Mouse (Mus musculus) liver, embryonic 16.5 days (tissue): ENCODE data around the gene Stk40. TPM values are rescaled to one million over a fixed set of nuclear protein-coding genes. Genes with fewer than 3 reads are reported as not detected.

ENCODE experiments used
- ATAC-seq: fragments of 200-750 bp; cut with Nextera tagmentation; 2 replicates; pipeline ENCODE4 v1.8.0; 2017; ENCODE audit warnings: low read depth, mild to moderate bottlenecking, moderate number of reproducible peaks, moderate library complexity
- H3K27ac ChIP-seq: fragments of 300-500 bp; sonication (generic); 2 replicates; pipeline ENCODE4 v1.5.1; 2014; ENCODE audit warnings: mild to moderate bottlenecking, low read length
- H3K27me3 ChIP-seq: fragments of 300-500 bp; sonication (generic); 2 replicates; pipeline ENCODE4 v1.6.1; 2014; ENCODE audit warnings: low read depth, low read length, mixed read lengths; ENCODE audit not compliant: control insufficient read depth, insufficient read depth
- H3K36me3 ChIP-seq: fragments of 300-500 bp; sonication (generic); 2 replicates; pipeline ENCODE4 v1.6.1; 2014; ENCODE audit warnings: mild to moderate bottlenecking; ENCODE audit not compliant: control insufficient read depth, insufficient read depth
- H3K4me1 ChIP-seq: fragments of 300-500 bp; sonication (generic); 2 replicates; pipeline ENCODE4 v1.6.1; 2014; ENCODE audit warnings: low read depth, low read length, mixed read lengths; ENCODE audit not compliant: control insufficient read depth
- H3K4me2 ChIP-seq: fragments of 300-500 bp; sonication (generic); 2 replicates; pipeline ENCODE4 v1.6.1; 2014; ENCODE audit warnings: low read depth, low read length, mixed read lengths
- H3K4me3 ChIP-seq: fragments of 300-500 bp; sonication (generic); 2 replicates; pipeline ENCODE4 v1.5.1; 2014; ENCODE audit warnings: low read depth, mild to moderate bottlenecking, low read length
- H3K9ac ChIP-seq: fragments of 300-500 bp; sonication (generic); 2 replicates; pipeline ENCODE4 v1.6.1; 2014; ENCODE audit warnings: low read depth, low read length
- H3K9me3 ChIP-seq: fragments of 300-500 bp; sonication (generic); replicated peaks from 2 replicates; pipeline ENCODE4 v1.6.1; 2016; ENCODE audit warnings: low read length; ENCODE audit not compliant: control insufficient read depth
- WGBS: fragments of 180-500 bp; shearing (Covaris S2); extraction: QIAGEN DNeasy Blood & Tissue Kit; methylation state at CpG from one replicate; pipeline ENCODE4 v1.1.7; 2014; ENCODE audit not compliant: insufficient replicate concordance; 5-methylcytosine and 5-hydroxymethylcytosine counted together
- polyA plus RNA-seq: library from polyadenylated mRNA; unstranded; fragments of >200 nt; fragmentation: Nextera tagmentation; extraction: Ambion mirVana; gene quantifications from 2 replicates; pipeline ENCODE4 v1.2.1, GENCODE M21; 2015

Gene Stk40
- polyA plus RNA-seq, 1 experiment from 2014 or later: 12.9 TPM

DNA sequence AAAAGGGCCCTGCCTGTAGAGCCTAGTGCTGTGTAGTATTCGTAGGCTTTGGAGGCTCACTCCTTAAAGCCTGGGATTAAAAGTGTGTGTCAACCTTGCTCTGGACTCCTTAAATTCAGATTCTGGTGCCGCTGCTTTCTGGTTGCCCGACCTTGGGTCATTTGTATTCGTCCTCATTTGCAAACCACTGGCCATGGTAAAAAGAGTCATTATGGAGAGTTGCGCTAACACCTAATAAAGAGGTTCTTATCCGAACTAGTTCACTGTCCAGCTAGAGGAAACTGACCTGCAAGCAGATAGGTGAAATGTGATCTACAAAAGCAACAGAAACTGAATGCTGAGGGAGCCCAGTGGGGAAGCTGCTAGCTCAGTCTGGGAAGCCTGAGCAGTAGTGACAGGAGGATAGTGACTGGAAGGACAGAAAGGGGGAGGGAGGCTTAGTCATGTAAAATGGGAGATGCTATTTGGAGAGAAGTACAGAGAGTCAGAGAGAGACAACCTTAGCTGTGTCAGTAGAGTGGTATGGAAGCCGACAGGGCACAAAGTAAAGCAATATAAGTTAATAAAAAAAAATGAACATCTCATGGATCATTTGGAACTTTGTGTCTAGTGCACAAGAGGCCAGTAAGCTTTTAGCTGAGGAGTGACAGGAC is 1.5 kb downstream of the Stk40 start:
- peak overlapping the region; percentile 99 for H3K4me2 ChIP-seq
- H3K27me3 ChIP-seq: no peaks in the 10 kb centered on the region
- H3K4me3 ChIP-seq: peak overlapping the region; percentile 94
- WGBS: 65% methylated on average over 7 of the region's 7 CpGs
- no peak overlapping the region; the same call in 1 of the 2 replicates for H3K27ac ChIP-seq
- ATAC-seq: no peak
- peaks cover 66% of the 10 kb centered on the region for H3K4me1 ChIP-seq
- no peaks in the 10 kb centered on the region for H3K36me3 ChIP-seq
- H3K9me3 ChIP-seq: no peaks in the 10 kb centered on the region
- no peak overlapping the region for H3K9ac ChIP-seq

- WGBS: 53% methylated on average over 8 of the region's 8 CpGs
- peak overlapping the region; percentile 12; the same call in 1 of the 2 replicates for H3K27ac ChIP-seq
- no peak for ATAC-seq
- peaks cover 54% of the 10 kb centered on the region for H3K4me1 ChIP-seq
- H3K27me3 ChIP-seq: no peaks in the 10 kb centered on the region
- H3K9me3 ChIP-seq: no peaks in the 10 kb centered on the region
- no peak overlapping the region for H3K4me2 ChIP-seq
- no peak overlapping the region for H3K9ac ChIP-seq
- H3K36me3 ChIP-seq: no peaks in the 10 kb centered on the region
- H3K4me3 ChIP-seq: no peak overlapping the region
These were observed 4.4 kb downstream of the Stk40 start for GRCm38 (mm10) chr4:126108061-126108740.

DNA sequence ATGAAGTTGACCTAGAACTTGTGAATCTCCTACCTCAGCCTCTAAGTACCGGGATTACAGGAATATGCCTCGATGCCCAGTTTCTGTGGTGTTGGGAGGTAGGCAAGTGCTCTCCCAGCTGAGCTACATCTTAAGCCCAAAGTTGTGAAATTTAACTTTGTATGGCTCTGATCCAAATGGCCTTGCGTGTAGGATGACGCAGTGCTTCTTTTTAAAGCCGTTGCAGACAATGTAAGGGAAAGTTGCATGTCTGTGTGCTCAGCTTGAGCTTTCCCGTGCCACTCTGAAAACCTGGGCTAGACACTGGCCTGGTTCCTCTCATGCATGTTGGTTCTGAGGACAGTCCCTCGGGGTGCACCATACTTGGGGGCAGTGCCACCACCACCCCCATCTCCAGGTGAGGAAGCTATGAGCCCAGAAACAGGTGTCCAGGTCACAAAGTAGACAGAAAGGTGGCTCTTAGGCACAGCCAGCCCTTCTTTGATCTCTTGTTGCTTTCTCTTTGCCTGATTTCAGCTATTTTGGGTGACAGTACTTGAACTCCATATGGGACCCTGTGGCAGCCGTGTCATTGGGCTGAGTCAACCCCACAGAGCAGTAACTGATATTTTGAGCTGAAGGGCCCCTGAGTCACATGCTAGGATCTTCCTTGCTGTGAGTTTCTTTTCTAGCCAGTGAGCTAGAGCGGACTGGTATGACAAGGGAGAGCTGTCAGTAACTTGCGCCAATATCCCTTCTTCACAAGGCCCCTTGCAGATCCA is 6.0 kb downstream of the Stk40 start:
- no peaks in the 10 kb centered on the region for H3K27me3 ChIP-seq
- 60% methylated on average over 10 of the region's 10 CpGs for WGBS
- no peak overlapping the region for H3K9ac ChIP-seq
- H3K36me3 ChIP-seq: no peaks in the 10 kb centered on the region
- H3K27ac ChIP-seq: peak overlapping the region; percentile 16; the same call in 1 of the 2 replicates
- no peak overlapping the region for H3K4me2 ChIP-seq
- peaks cover 48% of the 10 kb centered on the region for H3K4me1 ChIP-seq
- H3K4me3 ChIP-seq: no peak overlapping the region
- no peaks in the 10 kb centered on the region for H3K9me3 ChIP-seq
- no peak for ATAC-seq

DNA sequence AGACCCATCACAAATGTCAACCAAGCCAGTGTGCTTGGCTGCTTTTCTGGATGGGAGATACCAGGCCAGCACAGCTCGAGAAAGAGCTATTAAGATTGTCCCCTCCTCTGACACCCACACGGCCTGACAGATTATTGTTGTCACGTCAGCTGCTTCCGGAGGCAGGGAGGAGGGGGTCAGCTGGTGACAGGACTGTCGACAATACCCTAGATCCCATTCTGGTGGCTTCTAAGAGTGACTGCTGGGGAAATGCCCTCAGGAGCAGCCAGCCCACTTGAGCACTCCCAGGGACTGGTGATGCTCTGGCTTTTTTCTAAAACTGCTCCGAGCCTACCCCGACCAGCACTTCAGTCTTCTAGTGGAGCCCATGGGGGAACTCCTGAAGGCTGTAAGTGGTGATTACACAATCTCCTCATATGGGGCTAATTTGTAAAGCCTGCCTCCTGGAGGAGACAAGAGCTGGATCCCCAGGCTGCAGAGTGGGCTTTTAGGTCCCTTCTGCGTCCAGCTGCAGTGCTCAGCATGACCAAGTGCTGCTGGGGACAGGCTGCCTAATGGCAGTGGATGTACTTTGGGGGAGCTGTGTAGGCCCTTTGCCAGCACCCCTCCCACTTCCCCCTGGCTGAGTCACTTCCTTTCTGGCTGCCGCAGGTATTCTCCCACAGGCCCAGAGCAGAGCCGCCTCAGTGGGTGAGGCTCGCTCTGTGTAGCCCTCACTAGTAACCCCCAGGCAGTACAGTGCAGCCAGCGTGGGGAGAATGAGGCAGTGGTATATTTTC is 6.8 kb downstream of the Stk40 start:
- no peak overlapping the region for H3K4me3 ChIP-seq
- H3K9ac ChIP-seq: peak overlapping the region; percentile 34
- peak overlapping the region; percentile 76 for H3K27ac ChIP-seq
- 13% methylated on average over 12 of the region's 12 CpGs for WGBS
- no peaks in the 10 kb centered on the region for H3K27me3 ChIP-seq
- peaks cover 46% of the 10 kb centered on the region for H3K4me1 ChIP-seq
- peak; percentile 64 for ATAC-seq
- H3K36me3 ChIP-seq: no peaks in the 10 kb centered on the region
- peak overlapping the region; percentile 30 for H3K4me2 ChIP-seq
- H3K9me3 ChIP-seq: no peaks in the 10 kb centered on the region

GRCm38 (mm10) chr4:126111153-126111549 is 7.4 kb downstream of the Stk40 start:
- Histone ChIP-seq H3K36me3 (no peaks in the 10 kb centered on the region), H3K4me3 (no peak overlapping the region), H3K27me3 (no peaks in the 10 kb centered on the region), H3K27ac (peak overlapping the region; percentile 76), H3K9ac (peak overlapping the region; percentile 34), H3K4me2 (peak overlapping the region; percentile 18; the same call in 1 of the 2 replicates), H3K4me1 (peaks cover 46% of the 10 kb centered on the region), H3K9me3 (no peaks in the 10 kb centered on the region)
- ATAC-seq: no peak
- 21% methylated on average over 7 of the region's 7 CpGs for WGBS

- Histone ChIP-seq H3K4me3 (no peak overlapping the region), H3K27me3 (no peaks in the 10 kb centered on the region), H3K36me3 (no peaks in the 10 kb centered on the region), H3K4me2 (no peak overlapping the region), H3K27ac (no peak overlapping the region), H3K4me1 (peaks cover 37% of the 10 kb centered on the region), H3K9me3 (no peaks in the 10 kb centered on the region), H3K9ac (no peak overlapping the region)
- WGBS: 66% methylated on average over 4 of the region's 4 CpGs
- ATAC-seq: peak; percentile 19; the same call in 1 of the 2 replicates
These were observed 9.5 kb downstream of the Stk40 start for GRCm38 (mm10) chr4:126113243-126113642.

GRCm38 (mm10) chr4:126113943-126114342 is 10.2 kb downstream of the Stk40 start:
- Histone ChIP-seq H3K27me3 (no peaks in the 10 kb centered on the region), H3K36me3 (no peaks in the 10 kb centered on the region), H3K27ac (no peak overlapping the region), H3K4me3 (no peak overlapping the region), H3K9ac (no peak overlapping the region), H3K9me3 (no peaks in the 10 kb centered on the region), H3K4me2 (no peak overlapping the region), H3K4me1 (peaks cover 30% of the 10 kb centered on the region)
- WGBS: 9% methylated on average over 6 of the region's 6 CpGs
- ATAC-seq: peak; percentile 25; the same call in 1 of the 2 replicates

- Histone ChIP-seq H3K36me3 (no peaks in the 10 kb centered on the region), H3K9ac (no peak overlapping the region), H3K4me1 (peaks cover 20% of the 10 kb centered on the region), H3K4me3 (no peak overlapping the region), H3K27ac (no peak overlapping the region), H3K4me2 (no peak overlapping the region), H3K9me3 (no peaks in the 10 kb centered on the region), H3K27me3 (no peaks in the 10 kb centered on the region)
- WGBS: 68% methylated on average over 9 of the region's 9 CpGs
- no peak for ATAC-seq
These were observed 11.7 kb downstream of the Stk40 start for GRCm38 (mm10) chr4:126115411-126115810.
